In genomic region chr4:149798116-149798515, GRCm38 (mm10) we compare ENCODE assay signal across 14 mouse cellular contexts. TPM values are rescaled to one million over a fixed set of nuclear protein-coding genes. Genes with fewer than 3 reads are reported as not detected.
DNase-seq lines count a peak whose midpoint lies in the region; ATAC-seq and TF ChIP-seq lines count a peak whose summit lies in the region.
"Had no signal": no experiment of that assay in that cellular context is flagged by ENCODE, and none has a peak within 500 bp of the region (broad histone marks: within the 10 kb centered on the region; RNA-seq: fewer than 3 reads in every experiment).

No protein-coding gene starts in this region.

- no peaks in the 10 kb centered on the region for H3K27me3 ChIP-seq in kidney, embryonic 15.5 days
- H3K27me3 ChIP-seq in midbrain, embryonic 11.5 days (ENCODE audit: control insufficient read depth, insufficient read depth, low read length) = peaks cover 8% of the 10 kb centered on the region; the same call in 1 of the 2 replicates
- H3K27me3 ChIP-seq in midbrain, embryonic 15.5 days (replicated peaks) = peaks cover 3% of the 10 kb centered on the region; the same call in 1 of the 2 replicates
- H3K27me3 ChIP-seq in small intestine, adult 2 months (ENCODE audit: control insufficient read depth, insufficient read depth, low read length) = no peaks in the 10 kb centered on the region
- H3K27me3 ChIP-seq: neural tube, embryonic 15.5 days had no signal

- TF ChIP-seq POLR2A in small intestine, adult 2 months (IDR thresholded peaks at IDR 0.05; ENCODE audit: low read depth, low read length) = no peak

- H3K4me1 ChIP-seq in kidney, embryonic 15.5 days = peaks cover 48% of the 10 kb centered on the region
- peaks cover 11% of the 10 kb centered on the region for H3K4me1 ChIP-seq in midbrain, embryonic 11.5 days (ENCODE audit: control insufficient read depth, insufficient read depth, low read length)
- H3K4me1 ChIP-seq in midbrain, embryonic 15.5 days = peaks cover 3% of the 10 kb centered on the region; the same call in 1 of the 2 replicates
- no peaks in the 10 kb centered on the region; the same call in none of the 2 replicates for H3K4me1 ChIP-seq in small intestine, adult 2 months (ENCODE audit: control insufficient read depth, insufficient read depth, insufficient read length, low read length)
- H3K4me1 ChIP-seq: forebrain, embryonic 13.5 days; neural tube, embryonic 15.5 days had no signal

- no peaks in the 10 kb centered on the region for H3K36me3 ChIP-seq in kidney, embryonic 15.5 days
- H3K36me3 ChIP-seq in midbrain, embryonic 11.5 days (ENCODE audit: control insufficient read depth, insufficient read depth, low read length) = no peaks in the 10 kb centered on the region
- H3K36me3 ChIP-seq in midbrain, embryonic 15.5 days (replicated peaks) = no peaks in the 10 kb centered on the region
- no peaks in the 10 kb centered on the region for H3K36me3 ChIP-seq in small intestine, adult 2 months (ENCODE audit: control insufficient read depth, insufficient read depth, low read length)
- H3K36me3 ChIP-seq: neural tube, embryonic 15.5 days had no signal

- TF ChIP-seq CTCF in gastrocnemius, adult 2 months (IDR thresholded peaks at IDR 0.05) = no peak
- TF ChIP-seq CTCF in small intestine, adult 2 months (IDR thresholded peaks at IDR 0.05; ENCODE audit: extremely low read depth, insufficient read length, insufficient replicate concordance, low read depth, low read length) = no peak

- no peak for DNase-seq in gastrocnemius, adult 2 months
- DNase-seq in gastrocnemius, adult 18-20 months (ENCODE audit: low spot score) = no peak
- no peak for DNase-seq in kidney, adult 11 months
- DNase-seq in midbrain, embryonic 11.5 days (ENCODE audit: low spot score, missing footprints) = no peak
- no peak for DNase-seq in urinary bladder, postnatal 36 days (ENCODE audit: low spot score in 2 of 2)
- DNase-seq: cerebellum, adult 9-10 months; layer of hippocampus, adult 9-11 months; right cerebral cortex, postnatal 4 days had no signal

- H3K9me3 ChIP-seq in kidney, embryonic 15.5 days (replicated peaks) = no peaks in the 10 kb centered on the region
- H3K9me3 ChIP-seq in midbrain, embryonic 11.5 days (ENCODE audit: control insufficient read depth, low read length) = no peaks in the 10 kb centered on the region
- H3K9me3 ChIP-seq in midbrain, embryonic 15.5 days = no peaks in the 10 kb centered on the region
- H3K9me3 ChIP-seq: forebrain, embryonic 13.5 days; neural tube, embryonic 15.5 days had no signal

- H3K4me2 ChIP-seq in kidney, embryonic 15.5 days = no peak overlapping the region
- H3K4me2 ChIP-seq in midbrain, embryonic 11.5 days = no peak overlapping the region
- no peak overlapping the region for H3K4me2 ChIP-seq in midbrain, embryonic 15.5 days
- H3K4me2 ChIP-seq: forebrain, embryonic 13.5 days; neural tube, embryonic 15.5 days had no signal

- intact Hi-C loops in gastrocnemius, adult 2 months (cut with DNase I) = no loop called here

- WGBS in kidney, embryonic 15.5 days = 47% methylated on average over 2 of the region's 2 CpGs
- 52% methylated on average over 2 of the region's 2 CpGs for WGBS in midbrain, embryonic 11.5 days
- 54% methylated on average over 2 of the region's 2 CpGs for WGBS in midbrain, embryonic 15.5 days
- WGBS in small intestine, adult 2 months = 83% methylated on average over 2 of the region's 2 CpGs

- no peak overlapping the region for H3K9ac ChIP-seq in kidney, embryonic 15.5 days
- no peak overlapping the region for H3K9ac ChIP-seq in midbrain, embryonic 11.5 days (ENCODE audit: low read length)
- no peak overlapping the region for H3K9ac ChIP-seq in midbrain, embryonic 15.5 days
- H3K9ac ChIP-seq: forebrain, embryonic 13.5 days; neural tube, embryonic 15.5 days had no signal

- ATAC-seq in kidney, embryonic 15.5 days (replicated peaks; ENCODE audit: low FRiP score) = no peak
- peak; percentile 23; the same call in 1 of the 2 replicates for ATAC-seq in midbrain, embryonic 11.5 days (ENCODE audit: low FRiP score)
- ATAC-seq in midbrain, embryonic 15.5 days (replicated peaks) = no peak
- ATAC-seq: forebrain, embryonic 13.5 days; inflammation-experienced regulatory T-cells, adult 6 months had no signal

- no peak overlapping the region for H3K4me3 ChIP-seq in gastrocnemius, adult 2 months
- no peak overlapping the region for H3K4me3 ChIP-seq in kidney, embryonic 15.5 days (replicated peaks)
- H3K4me3 ChIP-seq in midbrain, embryonic 11.5 days (ENCODE audit: low read depth, low read length) = no peak overlapping the region
- H3K4me3 ChIP-seq in midbrain, embryonic 15.5 days = no peak overlapping the region
- H3K4me3 ChIP-seq in small intestine, adult 2 months (ENCODE audit: low read depth, low read length) = no peak overlapping the region
- H3K4me3 ChIP-seq: forebrain, embryonic 13.5 days; neural tube, embryonic 15.5 days had no signal

- peak overlapping the region; percentile 63; the same call in 1 of the 2 replicates for H3K27ac ChIP-seq in gastrocnemius, adult 2 months
- H3K27ac ChIP-seq in kidney, embryonic 15.5 days = peak overlapping the region; percentile 59
- H3K27ac ChIP-seq in midbrain, embryonic 11.5 days (ENCODE audit: low read depth, low read length) = no peak overlapping the region
- H3K27ac ChIP-seq in midbrain, embryonic 15.5 days = no peak overlapping the region
- H3K27ac ChIP-seq in small intestine, adult 2 months (ENCODE audit: insufficient read depth, low read depth, low read length) = peak overlapping the region; percentile 84
- H3K27ac ChIP-seq: forebrain, embryonic 13.5 days; neural tube, embryonic 15.5 days had no signal

RNA-seq across cellular contexts. Expression of gene Slc25a33, which starts 24.0 kb away (rescaled TPM):
- 10 to 100 TPM; 11.3 to 11.7 TPM for total RNA-seq in gastrocnemius, adult 2 months (2021)
- total RNA-seq in gastrocnemius, adult 18-20 months (2021) = 10 to 100 TPM; 10.8 to 14.4 TPM
- polyA plus RNA-seq in kidney, embryonic 15.5 days (2015; fragmentation: Nextera tagmentation; extraction: Ambion mirVana) = 14.2 and 16.0 TPM in 2 replicates
- polyA plus RNA-seq in midbrain, embryonic 11.5 days (2014; fragmentation: Nextera tagmentation; extraction: Ambion mirVana) = 18.6 and 21.4 TPM in 2 replicates
- polyA plus RNA-seq in midbrain, embryonic 15.5 days (2015; fragmentation: Nextera tagmentation; extraction: Ambion mirVana) = 26.6 and 27.4 TPM in 2 replicates
- polyA plus RNA-seq in small intestine, adult 2 months (2012; rRNA removed) = 4.5 and 5.3 TPM in 2 replicates

Comparison
In these comparisons a context has a peak if more than half of its experiments do, and no peak if none do; other contexts are left out.
1. H3K27ac ChIP-seq: peak in gastrocnemius, adult 2 months (single experiment), kidney, embryonic 15.5 days (single experiment) and small intestine, adult 2 months (single experiment); none in midbrain, embryonic 11.5 days (single experiment) and midbrain, embryonic 15.5 days (single experiment).